Mouse (Mus musculus) cerebellum, adult 11 months (tissue): Measurements from ENCODE around the gene Cdc16.
"Not testable (repeated sequence)": the region's sequence is repeated elsewhere in the genome, so short reads cannot be mapped to it uniquely, and the experiment has no call there.

ENCODE experiments used
- DNase-seq: peaks from one replicate; pipeline ENCODE4 v3.0.0; 2022

The Cdc16 gene

DNA sequence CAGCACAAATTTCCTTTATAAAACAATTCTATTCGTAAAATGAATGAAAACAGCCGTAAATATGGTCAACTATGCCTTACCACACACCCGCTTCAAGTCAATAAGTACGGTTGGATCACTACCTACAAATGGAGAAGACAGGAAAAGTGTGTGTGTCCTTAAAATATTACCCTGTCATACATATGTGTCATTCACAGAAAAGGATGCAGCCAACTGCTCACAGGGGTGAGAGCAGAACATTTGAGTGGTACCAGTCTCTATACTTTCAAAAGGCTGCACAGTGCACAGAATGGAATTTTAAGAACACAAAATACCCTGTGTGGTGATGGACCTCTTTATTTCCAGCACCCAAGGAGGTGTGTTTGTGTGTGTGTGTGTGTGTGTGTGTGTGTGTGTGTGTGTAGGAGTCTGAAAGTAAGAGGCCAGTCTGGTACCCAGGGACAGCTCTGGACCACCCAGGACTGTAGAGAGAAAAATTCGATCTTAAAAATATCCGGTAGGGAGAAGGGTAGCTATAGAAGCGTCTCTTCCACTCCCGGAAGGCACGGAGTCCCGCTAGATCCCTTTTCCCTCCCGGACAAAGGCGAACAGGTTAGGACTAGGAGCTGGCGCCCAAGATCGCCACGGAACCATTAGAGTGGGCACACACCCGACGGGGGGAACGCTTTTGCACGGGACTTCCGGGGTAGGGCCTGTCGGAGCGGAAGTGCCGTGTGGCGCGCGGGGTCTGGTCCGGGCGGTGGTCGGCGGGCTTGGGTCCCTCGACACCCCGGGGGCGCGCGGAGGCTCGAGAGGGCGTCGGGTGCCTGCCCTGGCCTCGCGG is at the start of gene Cdc16:
Cdc16 (plus strand) TSS at position 695 of the 823 bp plus-strand sequence.
- peak; percentile 86 for DNase-seq

DNA sequence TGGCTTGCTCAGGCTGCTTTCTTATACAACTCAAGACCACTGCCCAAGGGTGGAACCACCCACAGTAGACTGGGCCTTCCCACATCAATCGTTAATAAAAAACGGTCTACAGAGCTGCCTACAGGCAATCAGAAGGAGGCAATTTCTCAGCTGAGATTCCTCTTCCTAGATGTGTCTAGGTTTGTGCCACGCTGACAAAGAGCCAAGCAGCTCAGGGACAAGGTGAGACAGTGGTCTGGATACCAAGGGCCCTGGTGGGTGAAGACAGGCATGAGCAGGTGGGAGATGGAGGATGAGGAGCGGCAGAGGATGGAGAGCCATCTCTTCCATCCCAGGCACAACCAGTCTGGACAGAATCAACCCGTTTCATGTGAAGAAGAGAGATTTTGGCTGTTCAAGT is 49.0 kb upstream of the Cdc16 start:
- no peak for DNase-seq

GRCm38 (mm10) chr8:13718980-13719379 is 38.5 kb upstream of the Cdc16 start:
- no peak for DNase-seq

- DNase-seq: peak; percentile 46
These were observed 31.8 kb upstream of the Cdc16 start for GRCm38 (mm10) chr8:13725722-13726121.

GRCm38 (mm10) chr8:13727469-13728094 is 29.9 kb upstream of the Cdc16 start:
- no peak for DNase-seq

GRCm38 (mm10) chr8:13740323-13740770 is 17.1 kb upstream of the Cdc16 start:
- no peak for DNase-seq

- DNase-seq: no peak
These were observed 16.5 kb upstream of the Cdc16 start for GRCm38 (mm10) chr8:13740817-13741613.

GRCm38 (mm10) chr8:13746212-13746611 is 11.3 kb upstream of the Cdc16 start:
- DNase-seq: not testable (repeated sequence)

- DNase-seq: no peak
These were observed 9.8 kb upstream of the Cdc16 start for GRCm38 (mm10) chr8:13747626-13748025.

- peak; percentile 51 for DNase-seq
These were observed 3.8 kb upstream of the Cdc16 start for GRCm38 (mm10) chr8:13753680-13754079.

DNA sequence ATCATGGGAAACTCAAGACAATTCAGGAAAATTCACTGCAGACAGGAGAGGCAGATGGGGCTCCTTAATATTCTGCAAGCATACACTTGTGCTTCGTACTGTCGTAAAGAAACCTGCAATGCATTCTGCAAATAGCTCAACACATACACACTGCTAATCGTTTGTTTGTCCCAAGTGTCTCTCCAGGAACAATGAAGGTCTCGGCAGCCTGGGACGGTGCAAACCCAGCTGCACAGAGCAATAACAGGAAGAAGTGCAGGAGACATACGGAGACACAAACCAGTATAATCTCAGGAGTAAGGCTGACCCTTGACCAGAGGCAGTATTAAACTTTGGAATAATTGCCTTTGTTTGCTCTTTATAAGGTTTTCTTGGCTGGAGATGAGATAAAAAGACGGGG is 996 bp upstream of the Cdc16 start:
- DNase-seq: no peak

GRCm38 (mm10) chr8:13757805-13758727 is 590 bp downstream of the Cdc16 start:
- DNase-seq: peak; percentile 18

DNA sequence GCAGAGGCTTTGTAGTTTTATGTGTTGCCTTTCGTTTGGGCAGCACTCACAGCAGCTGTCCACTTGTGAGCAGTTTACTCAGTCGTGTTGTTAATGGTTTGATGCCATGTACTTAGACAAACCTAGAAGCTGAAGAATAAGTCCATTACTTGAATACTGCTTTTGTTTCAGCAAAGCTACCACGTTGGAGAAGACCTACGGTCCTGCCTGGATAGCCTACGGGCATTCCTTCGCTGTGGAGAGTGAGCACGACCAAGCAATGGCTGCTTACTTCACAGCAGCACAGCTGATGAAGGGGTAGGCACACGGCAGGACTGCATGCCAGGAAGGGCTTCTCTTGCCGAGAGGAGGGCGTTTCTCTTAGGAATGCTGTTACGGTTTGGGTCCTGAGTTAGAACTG is 11.7 kb downstream of the Cdc16 start:
- no peak for DNase-seq

DNA sequence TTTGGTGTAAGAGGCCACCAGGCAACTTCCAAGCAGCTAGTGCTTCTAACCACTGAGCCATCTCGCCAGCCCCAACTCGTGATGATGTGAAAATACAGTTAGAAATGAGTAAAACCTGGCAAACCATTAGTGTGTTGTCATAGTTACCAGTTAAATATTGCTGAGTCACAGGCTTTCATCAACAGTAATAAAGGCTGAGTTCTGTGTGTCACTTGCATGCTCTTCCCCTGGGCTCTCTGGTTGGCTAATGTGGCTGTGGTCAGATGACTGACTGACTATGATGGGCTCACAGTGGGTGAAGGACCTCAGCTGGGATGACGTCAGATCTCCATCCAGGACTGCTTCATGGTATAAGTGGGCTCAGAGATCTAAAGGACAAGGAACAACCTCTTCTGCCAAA is 23.1 kb downstream of the Cdc16 start:
- no peak for DNase-seq

DNA sequence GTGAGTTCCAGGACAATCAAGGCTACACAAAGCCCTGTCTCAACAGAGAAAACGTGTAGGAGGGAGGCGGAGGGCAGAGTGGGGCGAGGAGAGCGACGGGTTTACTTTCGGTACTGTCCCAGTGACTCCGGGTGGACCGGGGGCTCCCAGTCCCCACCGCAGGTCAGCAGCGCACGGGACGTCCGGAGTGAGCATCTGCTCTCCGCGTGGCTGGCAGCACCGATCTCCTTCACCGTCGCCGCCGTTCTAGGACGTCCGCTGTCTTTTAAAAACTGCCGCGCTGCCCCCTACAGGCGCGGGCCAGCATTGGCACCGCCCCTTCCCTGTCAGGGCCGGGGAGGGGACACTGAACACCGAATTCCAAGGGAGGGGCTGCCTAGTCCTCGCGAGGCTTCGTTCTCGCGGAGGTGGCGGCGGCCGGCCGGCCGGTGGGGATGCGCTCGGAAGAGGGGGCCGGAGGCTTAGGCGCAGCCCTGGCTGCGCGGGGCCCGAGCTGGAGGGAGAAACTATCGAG is 27.8 kb downstream of the Cdc16 start, which contains the start of gene Upf3a:
Upf3a (plus strand) TSS at position 366 of the 514 bp plus-strand sequence.
- DNase-seq: peak; percentile 86

GRCm38 (mm10) chr8:13785764-13786299 is 28.4 kb downstream of the Cdc16 start:
- peak; percentile 94 for DNase-seq

DNA sequence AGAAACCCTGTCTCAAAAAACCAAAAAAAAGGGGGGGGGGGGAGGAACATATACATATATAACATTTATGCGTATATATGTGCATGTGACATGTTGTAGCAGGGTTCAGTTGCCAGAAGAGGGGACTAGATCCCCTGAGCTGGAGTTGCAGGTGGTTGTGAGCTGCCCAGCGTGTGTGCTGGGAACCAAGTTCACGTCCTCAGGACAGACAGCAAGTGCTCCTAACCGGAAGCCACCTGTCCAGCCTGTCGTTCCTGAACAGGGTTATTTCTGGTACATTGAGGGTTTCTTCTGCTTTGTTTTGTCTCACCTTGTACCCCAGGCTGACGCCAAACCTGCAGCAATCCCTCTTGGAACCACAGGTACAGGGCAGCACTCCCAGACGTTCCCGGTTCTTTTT is 32.1 kb downstream of the Cdc16 start:
- DNase-seq: no peak

DNA sequence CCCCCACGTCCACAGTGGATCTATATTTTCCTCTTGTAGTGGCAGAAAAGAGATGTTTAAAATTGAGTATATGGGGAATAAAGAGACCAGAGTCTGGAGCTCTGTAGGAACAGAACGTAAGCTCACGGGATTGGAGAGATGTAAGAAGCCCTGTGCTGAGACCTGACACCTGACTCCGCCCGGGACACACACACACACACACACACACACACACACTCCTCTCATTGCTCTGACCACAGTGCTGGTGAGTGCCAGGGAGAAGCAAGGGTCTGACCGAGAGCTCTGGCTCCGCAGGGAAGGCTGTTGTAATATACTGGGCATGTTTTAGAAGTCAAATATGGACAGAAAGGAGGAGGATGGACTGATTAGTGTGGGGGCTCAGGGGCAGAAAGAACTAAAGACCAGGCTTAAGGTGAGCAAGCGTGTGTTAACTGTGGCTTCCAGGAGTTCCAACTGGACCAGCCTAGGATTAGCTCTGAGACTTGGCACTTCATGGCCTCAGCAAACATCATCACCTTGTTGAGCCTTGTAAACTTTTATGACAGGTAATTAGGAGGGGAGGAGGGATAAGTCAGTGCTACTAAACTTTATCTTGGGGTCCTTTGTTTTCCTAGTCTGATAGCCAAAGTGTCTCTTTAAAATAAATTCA is 35.7 kb downstream of the Cdc16 start:
- no peak for DNase-seq

- no peak for DNase-seq
These were observed 36.2 kb downstream of the Cdc16 start for GRCm38 (mm10) chr8:13793746-13794101.

GRCm38 (mm10) chr8:13797676-13798075 is 40.2 kb downstream of the Cdc16 start:
- no peak for DNase-seq

GRCm38 (mm10) chr8:13799566-13799965 is 42.1 kb downstream of the Cdc16 start:
- DNase-seq: no peak
